Mouse (Mus musculus): ENCODE data around the gene Bckdk.
"Not testable (repeated sequence)": the region's sequence is repeated elsewhere in the genome, so short reads cannot be mapped to it uniquely, and the experiment has no call there.

The Bckdk gene

DNA sequence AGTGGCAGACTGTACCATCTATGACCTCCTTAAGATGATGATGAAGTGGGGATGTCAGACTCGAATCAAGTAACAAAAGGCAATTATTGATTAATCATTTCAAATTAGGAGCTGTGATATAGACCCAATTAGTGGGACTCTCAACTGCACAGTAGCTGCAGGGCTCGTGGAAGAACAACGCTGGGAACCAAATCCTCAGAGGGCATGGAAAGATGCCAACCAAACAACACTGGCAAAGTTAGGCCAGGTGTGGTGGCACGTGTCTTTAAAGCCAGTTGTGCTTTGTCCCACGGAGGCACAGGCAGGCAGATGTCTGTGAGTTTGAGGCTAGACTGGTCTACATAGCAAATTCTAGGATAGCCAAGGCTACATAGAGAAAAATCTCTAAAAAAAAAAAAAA lies 26.8 kb downstream of the Bckdk start:
- in situ Hi-C loops (cut with MboI, MseI) = no loop called here

DNA sequence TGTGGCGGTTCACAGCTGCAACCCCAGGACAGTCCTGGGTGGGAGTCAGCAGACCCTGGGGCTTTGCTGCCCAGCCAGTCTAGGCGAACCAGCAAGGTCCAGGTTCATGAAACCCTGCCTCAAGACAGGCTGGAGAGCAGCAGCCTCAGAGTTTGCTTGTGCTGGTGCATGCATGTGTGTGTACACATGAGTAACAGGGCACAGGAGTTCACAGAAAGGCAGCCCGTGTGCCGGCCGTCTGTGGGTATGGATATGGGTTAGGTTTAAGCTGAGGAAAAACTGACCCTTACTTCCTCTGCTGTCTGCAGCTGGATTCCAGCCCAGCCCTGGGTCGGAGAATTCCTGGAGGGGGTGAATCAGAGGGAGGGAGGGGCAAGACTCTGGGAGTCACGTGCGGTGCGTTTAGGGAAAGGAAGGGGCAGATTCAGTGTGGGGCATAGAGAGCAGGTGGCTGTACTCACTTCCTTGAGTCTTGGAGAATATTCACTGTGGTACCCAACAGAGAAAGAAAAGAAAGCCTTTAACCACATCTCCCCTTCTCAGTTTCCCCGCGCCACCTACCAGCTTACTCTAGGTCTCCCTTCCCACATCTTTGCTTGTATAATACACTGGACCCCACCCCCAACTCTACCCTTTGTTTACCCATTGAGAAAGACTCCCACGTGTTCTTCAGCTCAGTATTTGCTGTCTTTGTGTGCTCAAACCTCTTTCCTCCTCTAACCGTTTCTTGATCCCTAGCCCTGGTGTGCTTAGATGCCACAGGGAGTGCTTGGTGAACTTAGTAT lies 27.7 kb downstream of the Bckdk start:
- in situ Hi-C loops (cut with MboI, MseI) = no loop called here

DNA sequence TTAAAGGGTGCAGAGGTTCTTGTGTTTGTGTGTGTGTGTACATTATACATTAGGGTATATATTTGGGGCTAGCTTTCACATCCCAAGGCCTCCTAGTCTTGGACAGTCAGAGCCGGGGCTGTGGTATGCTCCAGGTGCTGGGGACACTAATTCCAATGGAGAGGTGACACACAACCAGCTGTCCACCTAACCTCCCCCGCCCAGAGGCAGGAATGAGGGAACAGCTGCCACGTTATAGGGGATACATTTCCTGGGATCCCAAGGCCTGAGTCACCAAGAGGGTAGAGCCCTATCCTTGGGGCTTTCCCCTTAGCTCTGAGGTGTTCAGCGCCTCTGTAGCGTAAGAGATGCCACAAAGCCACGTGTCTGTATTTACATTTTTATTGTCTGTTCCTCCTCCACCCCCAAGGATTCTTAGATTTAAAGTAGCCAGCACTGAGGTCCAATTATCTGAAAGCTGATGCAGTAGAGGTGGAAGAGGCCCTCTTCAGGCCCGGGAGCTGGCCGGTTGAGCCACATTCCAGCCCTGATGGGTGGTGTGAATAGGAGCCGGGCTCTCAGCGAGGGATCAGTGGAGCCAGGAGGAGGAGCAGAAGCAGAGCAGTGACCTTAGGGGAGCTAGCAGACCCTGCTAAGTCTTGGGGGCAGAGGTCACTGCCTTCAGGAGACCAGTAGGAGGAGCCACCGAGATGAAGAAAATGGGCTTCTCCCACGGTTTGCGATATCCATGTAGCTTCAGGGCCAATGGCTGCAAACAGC lies 28.6 kb downstream of the Bckdk start:
- in situ Hi-C loops (cut with MboI, MseI) = no loop called here

DNA sequence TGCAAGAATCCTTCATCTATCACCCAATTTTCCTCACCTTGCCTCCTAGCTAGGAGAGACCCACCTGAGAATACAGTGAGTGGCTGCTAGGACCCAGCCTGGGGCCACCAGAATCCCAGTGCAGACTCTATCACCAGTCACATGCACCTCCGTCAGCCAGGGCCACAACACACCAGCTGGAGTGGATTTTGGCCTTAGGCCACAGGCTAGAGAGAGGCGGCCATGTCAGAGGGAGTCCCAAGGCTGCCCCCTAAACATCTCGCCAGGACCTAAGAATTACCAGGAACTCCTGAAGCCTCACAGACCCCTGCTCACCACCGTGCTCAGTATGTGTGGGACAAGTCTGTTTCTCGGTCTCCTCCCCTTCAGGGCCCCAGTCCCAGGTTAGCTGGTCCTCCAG lies 30.2 kb downstream of the Bckdk start:
- in situ Hi-C loops (cut with MboI, MseI) = no loop called here

DNA sequence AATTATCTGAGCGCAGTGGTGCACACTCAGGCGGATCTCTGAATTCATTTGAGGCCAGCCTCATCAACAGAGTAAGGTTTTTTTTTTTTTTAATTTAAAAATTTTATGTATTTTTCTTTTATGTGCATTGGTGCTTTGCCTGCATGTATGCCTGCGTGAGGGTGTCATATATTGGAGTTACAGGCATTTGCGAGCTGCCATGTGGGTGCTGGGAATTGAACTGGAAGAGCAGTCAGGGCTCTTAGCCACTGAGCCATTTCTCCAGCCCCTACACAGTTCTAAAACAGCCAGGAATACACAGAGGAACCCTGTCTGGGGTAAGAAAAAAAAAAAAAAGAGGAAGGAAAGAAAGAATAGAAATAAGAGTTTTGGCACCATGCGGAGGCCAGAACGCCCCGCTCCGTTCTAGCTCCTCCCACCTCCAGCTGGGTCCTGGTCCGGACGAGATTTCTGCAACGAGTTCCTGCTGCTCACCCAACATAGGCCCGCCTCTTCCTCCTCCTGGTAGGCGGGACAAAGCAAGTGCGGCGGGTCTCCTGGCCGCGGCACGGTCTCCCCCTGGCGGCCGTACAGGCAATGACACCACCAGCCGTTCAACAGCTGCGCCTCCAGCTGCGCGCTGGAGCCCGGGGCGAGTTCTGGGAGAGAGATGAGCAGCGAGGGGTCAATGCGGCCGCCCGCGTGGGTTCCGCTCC lies 31.3 kb downstream of the Bckdk start:
- in situ Hi-C loops (cut with MboI, MseI) = no loop called here

DNA sequence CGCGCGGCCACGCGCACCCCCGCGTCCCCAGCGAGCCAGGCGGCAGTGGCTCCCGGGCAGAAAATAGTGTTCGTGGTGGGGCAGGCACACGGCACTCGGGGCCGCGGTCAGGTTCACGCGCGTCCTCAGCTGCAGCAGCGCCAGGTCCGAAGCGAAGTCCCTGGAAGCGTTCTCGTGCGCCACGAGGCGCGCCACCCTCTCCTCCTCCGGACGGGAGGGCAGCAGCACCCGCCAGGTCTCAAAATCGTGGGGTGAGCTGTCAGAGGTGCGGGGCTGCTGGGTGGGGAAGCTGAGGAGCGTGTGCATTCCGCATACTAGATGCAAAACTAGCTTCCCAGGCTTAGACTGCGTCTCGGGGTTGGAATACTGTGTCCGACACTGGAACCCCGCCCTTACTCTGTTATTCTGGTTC lies 31.9 kb downstream of the Bckdk start:
- in situ Hi-C loops (cut with MboI, MseI) = no loop called here

DNA sequence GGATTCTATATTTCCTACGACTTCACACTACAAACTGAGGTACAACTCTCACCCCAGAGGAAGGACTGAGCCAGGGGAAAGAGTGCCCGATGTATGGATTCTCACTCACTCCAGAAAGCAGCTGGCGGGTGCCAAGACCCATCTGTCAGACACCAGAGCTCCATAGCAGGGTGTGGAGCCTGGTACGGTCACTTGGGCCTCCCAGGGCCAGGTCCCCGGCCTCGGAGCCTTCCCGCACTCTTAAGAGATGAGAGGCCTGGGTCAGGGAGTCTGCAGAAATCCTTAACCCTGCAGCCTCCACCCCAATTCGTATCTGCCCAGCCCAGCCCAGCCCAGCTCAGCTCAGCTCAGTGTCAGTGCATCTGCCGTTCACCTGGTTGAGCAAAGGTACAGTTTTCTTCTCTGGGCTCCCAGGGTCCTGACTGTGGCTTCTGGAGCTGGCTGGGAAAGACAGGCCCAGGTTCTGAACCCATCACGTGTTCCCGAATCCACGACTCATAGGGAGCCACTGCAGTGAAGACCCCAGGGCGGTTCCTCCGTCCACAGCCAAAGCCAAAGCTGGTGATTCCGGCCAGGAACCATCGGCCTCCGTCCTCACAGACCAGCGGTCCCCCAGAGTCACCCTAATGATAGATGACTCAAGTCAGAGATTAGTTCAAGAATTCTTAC lies 32.5 kb downstream of the Bckdk start:
- in situ Hi-C loops (cut with MboI, MseI) = no loop called here

DNA sequence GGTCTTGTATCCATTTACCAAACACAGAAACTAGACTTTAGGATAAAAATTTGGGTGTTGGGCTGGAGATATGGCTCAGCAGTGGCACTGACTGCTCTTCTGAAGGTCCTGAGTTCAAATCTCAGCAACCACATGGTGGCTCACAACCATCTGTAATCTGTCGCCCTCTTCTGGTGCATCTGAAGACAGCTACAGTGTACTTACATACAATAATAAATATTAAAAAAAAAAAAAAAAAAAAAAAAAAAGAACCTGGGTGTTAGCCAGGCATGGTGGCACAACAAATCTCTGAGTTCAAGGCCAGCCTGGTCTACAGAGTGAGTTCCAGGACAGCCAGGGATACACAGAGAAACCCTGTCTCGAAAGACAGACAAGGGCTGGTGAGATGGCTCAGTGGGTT lies 38.2 kb downstream of the Bckdk start:
- in situ Hi-C loops (cut with MboI, MseI) = not testable (repeated sequence)

DNA sequence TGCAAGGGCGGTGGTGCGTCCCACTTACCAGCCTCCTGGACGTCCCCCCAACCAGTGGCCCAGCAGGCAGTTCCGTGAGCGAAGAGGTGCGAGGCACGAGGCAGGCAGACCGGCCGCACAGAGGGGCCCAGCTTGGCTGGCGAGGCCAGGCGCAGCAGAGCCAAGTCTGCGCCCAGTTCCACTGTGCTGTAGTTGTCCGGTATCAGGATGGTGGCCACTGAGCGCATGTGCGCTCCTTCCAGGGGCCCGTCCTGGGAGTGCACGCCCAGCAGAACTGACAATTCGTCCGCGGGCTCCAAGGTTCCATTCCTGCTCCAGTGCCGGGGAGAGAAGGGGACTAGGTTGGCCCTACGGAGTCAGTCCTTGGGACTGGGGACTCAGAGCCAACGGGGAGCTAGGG lies 40.7 kb downstream of the Bckdk start:
- in situ Hi-C loops (cut with MboI, MseI) = no loop called here

DNA sequence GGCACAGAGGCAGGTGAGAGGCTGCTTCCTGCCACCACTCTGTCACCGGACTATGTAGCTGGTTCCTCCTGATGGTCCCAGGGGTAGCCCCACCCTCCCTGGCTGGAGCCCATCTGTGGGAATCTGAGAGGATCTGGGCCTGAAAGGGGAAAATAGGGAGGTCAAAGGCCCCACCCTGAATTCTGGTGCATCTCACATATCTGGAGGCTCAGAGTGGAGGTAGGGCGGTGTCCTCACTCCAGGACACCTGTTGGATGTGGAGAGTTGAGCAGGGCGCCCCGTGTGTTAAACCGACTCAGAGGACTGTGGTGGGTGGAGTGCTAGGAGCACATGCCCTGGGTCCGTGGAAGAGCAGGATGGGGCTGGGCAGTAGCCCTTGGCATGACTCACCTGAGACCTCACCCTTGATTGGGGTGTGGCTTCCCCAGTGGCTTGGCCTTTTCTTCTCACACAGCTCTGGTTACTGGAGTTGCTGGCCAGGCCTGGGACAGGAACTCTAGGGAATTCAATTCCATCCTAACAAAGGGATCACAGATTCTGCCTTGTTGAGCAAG lies 42.7 kb downstream of the Bckdk start, which contains the start of gene Prss36:
TSS of gene Prss36 (minus strand) at position 256 of the 554 bp plus-strand sequence.
- in situ Hi-C loops (cut with MboI, MseI) = no loop called here

DNA sequence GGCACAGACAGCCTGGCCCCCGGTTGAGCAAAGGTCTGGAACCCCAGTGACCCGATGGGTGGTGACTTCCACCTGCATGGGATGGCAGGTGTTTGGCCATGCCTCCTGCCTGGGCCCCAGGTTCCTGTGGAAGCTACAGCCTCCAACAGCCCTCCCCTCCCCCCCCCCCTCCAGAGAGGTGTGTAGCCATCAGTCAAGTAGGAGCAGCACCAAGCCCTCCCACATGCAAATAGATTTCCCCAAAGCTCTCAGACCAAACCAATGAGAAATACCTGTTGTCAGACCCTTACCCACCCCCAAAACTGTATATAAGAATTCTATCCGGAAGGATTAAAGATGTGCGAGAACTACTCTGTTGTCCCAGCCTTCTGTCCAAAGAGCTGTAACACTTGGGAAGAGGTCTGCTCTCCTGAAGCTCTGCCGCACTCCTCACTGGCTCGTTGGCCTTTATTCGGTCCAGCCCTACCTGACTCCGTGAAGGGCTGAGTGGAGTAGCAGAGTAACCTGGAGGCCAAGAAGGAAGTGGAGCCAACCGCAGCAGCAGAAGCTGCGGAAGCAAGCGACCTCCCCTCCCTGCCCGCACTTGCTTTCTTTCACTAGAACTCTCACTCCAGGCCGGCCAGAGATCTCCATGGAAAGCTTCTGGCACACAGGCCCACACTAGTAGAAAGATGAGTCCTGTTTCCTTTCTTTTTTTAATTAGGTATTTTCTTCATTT lies 49.1 kb downstream of the Bckdk start:
- in situ Hi-C loops (cut with MboI, MseI) = no loop called here

DNA sequence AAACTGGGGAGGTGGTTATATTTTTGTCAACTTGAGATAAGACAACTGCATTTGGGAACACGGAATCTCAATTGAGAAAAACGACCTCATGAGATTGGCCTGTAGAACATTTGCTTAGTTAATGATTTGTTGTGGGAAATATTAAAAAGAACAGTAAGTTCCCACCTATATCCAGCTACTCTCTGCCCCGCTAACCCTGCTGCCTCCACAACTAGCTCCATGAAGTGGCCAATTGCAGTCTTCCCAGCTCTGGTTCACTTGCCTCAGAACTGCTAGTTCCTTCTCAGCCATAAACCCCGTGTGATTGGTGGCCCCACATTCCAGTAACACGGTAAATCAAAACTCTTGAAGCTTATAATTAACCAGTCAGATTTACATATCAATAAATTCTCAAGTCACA lies 55.5 kb downstream of the Bckdk start:
- in situ Hi-C loops (cut with MboI, MseI) = no loop called here

All from T-helper 2 cell (primary cell).